Mouse (Mus musculus) cerebellum, adult 8-10 months (tissue): ENCODE data around the gene Tcf3.

Experiments used
- DNase-seq: peaks from one replicate; pipeline ENCODE4 v3.0.0; 2022

The Tcf3 gene

GRCm38 (mm10) chr10:80433513-80434232 is at the start of gene Tcf3:
Gene Tcf3, minus strand, starts transcription at chr10:80433647.
- peak; percentile 96 for DNase-seq

- DNase-seq: no peak
Observed at GRCm38 (mm10) chr10:80481002-80481401, 47.6 kb upstream of the Tcf3 start.

GRCm38 (mm10) chr10:80478531-80478930 is 45.1 kb upstream of the Tcf3 start:
- DNase-seq: no peak

DNA sequence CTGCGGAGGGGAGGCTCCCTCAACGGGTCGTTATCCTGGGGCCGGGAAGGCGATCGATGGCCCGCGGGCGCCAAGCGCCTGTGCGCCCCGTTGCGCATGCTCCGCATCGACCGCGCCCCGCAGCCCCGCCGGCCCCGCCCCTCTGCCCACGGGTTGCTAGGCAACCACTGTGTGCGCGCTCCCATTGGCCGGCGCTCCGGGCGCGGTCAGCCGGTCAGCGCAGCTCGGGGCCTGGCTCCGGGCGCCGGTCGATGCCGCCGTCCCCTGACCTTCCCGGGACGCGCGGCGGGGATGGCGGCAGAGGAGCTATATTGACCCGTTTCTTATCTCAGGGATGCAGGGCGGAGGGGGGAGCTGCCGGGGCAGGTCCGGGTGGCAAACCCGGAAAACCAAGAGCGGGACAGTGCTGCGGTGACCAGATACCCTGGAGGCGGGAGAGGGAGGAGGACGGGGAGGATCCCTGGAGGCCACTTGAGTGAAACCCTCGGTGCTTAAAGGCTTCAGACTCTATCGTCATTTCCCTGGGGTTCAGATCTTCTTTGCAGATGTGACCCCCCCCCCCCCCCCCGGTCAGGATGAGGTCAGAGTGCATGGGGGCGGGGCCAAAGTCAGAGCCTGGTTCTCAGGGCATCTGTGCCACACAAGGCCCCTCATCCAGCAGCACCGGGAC is 42.0 kb upstream of the Tcf3 start:
- DNase-seq: peak; percentile 92

DNA sequence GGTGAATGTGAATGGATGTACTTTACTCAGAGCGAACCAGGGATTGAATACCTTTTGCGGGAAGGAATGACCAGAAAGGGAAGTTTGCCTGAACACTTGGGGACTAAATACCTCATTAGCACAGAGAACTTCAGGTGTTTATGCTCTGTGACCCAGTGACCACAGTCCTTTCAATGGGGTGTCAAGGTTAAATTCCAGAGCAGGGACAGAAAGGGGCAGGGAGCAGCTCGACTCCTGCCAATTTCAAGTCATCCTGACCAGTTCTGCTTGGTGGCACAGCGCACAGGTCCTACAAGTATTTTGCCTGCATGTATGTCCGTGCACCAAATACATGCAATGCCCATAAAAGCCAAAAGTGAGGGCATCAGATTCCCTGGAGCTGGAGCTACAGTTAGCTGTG is 31.6 kb upstream of the Tcf3 start:
- no peak for DNase-seq

DNA sequence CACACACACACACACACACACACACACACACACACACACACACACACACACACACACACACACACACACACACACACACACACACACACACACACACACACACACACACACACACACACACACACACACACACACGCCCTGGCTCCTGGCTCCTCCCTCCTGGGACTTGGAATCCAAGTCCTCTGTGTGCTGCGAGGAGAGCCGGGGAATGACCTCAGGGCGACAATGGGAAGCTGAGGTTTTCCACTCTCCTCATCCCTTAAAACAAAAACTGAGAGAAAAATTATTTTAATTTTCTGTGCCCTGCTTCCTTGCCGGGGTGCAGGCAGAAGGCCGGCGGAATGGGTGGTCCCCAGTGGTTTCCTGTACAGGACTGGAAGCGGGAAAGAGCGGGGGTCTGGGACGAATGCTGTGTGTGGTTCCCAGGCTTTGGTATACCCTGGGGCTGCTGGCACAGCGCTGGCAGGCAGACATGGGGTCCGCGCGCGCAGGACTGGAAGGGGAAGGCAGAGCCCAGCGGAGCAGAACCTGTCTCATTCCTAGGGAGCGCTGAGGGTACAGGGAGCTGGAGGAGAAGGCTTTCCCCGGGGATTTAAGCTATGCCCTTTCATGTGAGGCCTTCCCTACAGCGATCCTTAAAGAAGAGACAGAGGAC is 31.1 kb upstream of the Tcf3 start:
- DNase-seq: no peak

GRCm38 (mm10) chr10:80461346-80461745 is 27.9 kb upstream of the Tcf3 start:
- no peak for DNase-seq

DNA sequence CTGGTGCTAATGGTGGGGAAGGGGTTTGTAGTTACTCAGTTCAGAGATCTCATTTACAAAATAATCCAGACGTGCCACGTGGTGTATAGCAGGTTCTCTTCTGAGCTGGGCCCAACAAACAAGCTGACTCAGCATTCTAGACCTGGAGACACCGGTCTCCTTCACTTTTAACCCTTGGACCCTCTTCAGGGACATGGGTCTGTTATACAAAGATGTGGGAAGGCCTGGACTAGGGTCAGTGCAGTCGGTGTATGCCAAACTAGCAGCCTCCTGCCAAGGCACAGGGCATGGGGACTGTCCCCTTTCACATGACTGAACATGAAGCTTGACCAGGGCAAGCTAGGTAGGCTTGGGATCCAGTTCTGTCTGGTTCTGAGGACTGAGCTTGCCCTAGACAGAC is 26.9 kb upstream of the Tcf3 start:
- no peak for DNase-seq

DNA sequence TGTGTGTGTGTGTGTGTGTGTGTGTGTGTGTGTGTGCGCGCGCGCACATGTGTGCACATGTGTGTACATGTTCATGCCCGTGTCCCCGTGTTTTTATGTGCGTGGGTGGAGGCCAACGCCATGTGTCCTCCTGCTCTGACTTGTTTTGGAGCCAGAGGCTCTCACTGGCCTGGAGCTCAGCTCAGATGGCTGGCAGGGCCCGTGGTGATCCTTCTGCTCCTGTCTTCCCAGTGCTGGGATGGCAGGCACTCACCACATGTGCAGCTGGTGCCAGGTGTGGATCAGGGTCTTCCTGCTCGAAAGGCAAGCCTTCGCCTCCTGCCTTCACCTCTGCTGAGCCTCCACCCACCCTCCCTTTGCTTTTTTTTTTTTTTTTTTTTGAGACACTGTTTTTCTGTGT is 26.2 kb upstream of the Tcf3 start:
- no peak for DNase-seq

- no peak for DNase-seq
Observed at GRCm38 (mm10) chr10:80459236-80459635, 25.8 kb upstream of the Tcf3 start.

DNA sequence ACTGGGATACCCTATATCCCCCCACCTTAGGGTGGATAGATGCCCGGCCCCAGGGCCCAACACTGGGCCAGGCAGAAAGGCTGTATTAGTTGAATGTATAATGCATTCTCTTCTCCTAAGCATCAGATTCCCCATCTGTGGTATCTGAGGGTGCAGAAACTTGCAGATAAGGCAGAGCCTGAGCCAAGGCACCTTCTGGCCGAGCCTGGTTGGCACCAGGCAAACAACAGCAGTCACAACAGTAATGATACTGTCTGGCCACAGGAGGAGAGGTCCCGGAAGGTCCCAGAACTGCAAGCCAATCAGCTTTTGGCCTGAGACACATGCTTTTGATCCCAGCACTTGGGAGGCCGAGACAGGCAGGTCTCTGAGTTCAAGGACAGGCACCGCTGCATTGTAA is 22.2 kb upstream of the Tcf3 start:
- no peak for DNase-seq

DNA sequence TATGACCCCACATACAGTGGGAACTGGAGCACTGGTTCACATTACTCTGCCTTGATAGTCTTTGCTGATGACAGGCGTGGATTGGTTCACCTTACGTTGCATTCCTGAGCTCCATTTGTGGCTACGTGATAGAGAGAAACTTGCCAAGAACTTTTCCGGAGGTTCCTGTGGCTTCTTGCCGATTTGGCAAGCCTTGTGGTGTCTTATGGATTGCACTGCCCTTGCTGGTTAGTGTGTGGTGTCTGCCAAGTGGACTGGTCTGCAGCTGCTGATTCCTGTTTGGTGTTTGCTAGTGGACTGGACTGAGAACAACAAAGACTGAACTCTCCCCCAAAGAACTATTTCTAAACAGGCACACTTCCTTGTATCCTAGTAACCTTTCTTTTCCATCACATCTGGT is 21.3 kb upstream of the Tcf3 start:
- DNase-seq: no peak

- no peak for DNase-seq
Observed at GRCm38 (mm10) chr10:80453601-80454000, 20.2 kb upstream of the Tcf3 start.

GRCm38 (mm10) chr10:80450599-80450998 is 17.2 kb upstream of the Tcf3 start:
- DNase-seq: no peak

GRCm38 (mm10) chr10:80445898-80446601 is 12.6 kb upstream of the Tcf3 start:
- peak; percentile 81 for DNase-seq

DNA sequence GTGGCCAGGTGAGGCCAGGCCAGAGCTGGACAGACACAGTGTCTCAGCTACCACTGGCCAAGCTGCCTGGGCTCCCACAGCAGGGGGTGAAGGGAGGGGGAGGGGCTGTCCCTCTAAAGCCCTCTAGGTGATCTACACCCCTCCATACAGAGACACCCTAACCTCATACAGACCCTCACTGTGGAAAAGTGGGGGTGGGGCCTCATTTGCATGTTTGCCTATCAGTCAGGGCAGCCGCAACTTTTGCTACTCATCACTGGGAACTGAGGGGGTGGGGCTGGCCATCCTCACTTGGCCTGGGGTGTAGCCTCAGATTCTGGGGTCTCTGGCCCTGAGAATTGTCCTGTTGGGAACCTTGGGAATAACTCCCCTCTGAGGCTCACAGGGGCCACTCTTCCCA is 11.6 kb upstream of the Tcf3 start:
- DNase-seq: no peak

DNA sequence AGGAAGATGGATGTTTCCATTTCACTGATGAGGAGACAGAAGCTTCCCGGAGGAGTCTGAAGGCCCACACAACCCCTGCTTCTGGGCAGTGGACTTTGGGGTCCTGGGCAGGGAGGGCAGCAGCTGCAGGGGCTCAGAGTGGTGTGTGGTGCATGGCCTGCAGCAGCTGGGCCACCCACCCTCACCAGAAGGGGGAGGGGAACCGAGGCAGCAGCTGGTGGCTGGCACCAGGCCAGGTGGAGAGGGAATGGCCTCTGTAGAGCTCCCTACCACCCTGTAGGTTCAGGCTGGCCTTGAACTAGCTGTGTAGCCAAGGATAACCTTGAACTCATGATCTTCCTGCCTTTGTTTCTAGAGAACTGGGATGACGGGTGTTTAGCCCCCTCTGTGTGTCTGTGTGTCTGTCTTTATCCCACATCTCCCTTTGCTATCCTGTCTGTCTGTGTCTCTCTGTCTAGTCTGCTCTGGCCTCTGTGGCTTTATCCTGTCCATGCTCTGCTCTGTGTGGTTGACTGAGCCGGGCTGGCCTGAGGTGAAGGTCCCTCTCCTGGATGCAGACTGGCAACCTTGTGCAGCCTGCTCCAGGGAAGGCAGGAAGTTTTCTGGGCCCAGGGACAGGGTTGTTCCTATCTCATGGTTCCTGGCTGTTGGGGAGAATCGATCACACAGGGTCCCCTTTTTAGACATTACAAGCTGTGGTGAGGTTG is 11.0 kb upstream of the Tcf3 start:
- no peak for DNase-seq

DNA sequence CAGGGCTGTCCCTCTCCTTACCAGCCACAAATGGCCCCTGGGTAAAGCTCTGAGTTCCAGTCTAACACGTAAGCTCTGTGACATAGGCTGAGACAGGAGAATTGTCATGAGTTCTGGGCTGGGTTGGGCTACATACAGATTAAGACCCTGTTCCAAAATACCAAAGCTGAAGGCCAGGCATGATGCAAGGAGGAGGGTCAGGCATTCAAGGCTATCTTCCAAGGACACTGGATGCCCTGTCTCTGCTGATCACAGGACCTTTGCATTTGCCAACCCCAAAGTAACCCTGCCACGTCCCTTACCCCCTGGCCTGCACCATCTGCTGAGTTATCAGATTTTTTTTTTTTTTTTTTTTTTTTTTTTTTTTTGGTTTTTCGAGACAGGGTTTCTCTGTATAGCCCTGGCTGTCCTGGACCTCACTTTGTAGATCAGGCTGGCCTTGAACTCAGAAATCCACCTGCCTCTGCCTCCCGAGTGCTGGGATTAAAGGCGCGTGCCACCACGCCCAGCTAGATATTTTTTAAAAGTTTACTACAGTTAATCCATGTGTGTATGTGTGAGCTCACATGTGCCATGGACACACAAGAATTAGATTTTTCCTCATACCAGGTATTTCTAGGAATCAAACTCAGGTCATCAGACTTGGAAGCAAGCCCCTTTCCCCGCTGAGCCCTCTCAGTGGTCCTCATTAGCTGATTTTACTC is 10.3 kb upstream of the Tcf3 start:
- DNase-seq: no peak

DNA sequence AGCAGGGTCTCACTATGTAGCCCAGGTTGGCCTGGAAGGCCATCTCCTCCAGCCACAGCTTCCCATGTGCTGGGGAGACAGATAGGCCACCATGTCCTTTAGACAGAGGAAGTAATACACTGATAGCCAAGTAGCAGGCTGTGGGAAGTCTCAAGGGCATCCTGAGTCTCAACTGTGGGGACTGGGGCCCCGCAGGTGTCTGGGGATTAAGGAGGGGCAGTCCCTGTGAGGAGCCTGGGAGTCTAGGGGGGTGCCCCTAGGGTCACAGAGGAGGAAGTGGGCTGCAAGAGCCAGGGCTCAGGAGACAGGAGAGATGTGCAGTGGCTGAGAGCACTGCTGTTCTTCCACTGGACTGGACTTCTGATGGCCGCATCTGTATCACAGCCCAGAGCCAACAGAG is 9.5 kb upstream of the Tcf3 start:
- DNase-seq: no peak

DNA sequence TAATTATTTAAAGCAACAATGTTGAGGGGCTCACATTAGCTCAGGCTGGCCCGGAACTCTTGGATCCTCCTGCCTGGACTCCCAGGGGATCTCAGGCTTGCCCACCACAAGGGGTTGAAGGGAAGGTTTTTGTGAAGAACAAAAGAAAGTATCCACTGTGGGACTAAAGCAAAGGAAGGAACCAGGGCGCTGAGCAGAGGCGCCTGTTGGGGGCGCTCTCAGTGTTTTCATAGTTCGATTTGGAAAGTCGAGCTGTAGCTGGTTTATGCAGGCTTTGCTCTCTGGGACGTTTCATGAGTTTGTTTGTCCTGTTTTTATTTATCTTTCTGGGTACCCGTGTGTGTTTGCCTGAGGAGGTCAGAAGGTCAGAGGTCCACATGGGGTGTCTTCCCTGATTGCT is 8.2 kb upstream of the Tcf3 start:
- DNase-seq: no peak

GRCm38 (mm10) chr10:80440031-80440430 is 6.6 kb upstream of the Tcf3 start:
- DNase-seq: no peak

GRCm38 (mm10) chr10:80437973-80438372 is 4.5 kb upstream of the Tcf3 start:
- no peak for DNase-seq
